Mouse (Mus musculus) lung, embryonic 14.5 days (tissue): ENCODE results near the gene Rnls. TPM values are rescaled to one million over a fixed set of nuclear protein-coding genes. Genes with fewer than 3 reads are reported as not detected.

Experiments used
- ATAC-seq: fragments of 200-750 bp; cut with Nextera tagmentation; 2 replicates; pipeline ENCODE4 v1.8.0; 2017; ENCODE audit warnings: mild to moderate bottlenecking, moderate TSS enrichment, moderate library complexity; ENCODE audit not compliant: insufficient read depth
- DNase-seq: peaks from one replicate; pipeline ENCODE4 v3.0.0-alpha.2; 2015
- H3K27ac ChIP-seq: fragments of 300-500 bp; sonication (generic); 2 replicates; pipeline ENCODE4 v1.5.1; 2014; ENCODE audit warnings: low read depth, mild to moderate bottlenecking, moderate library complexity
- H3K27me3 ChIP-seq: fragments of 300-500 bp; sonication (generic); 2 replicates; pipeline ENCODE4 v1.6.1; 2014; ENCODE audit warnings: low read length, control low read depth; ENCODE audit not compliant: insufficient read depth
- H3K36me3 ChIP-seq: fragments of 300-500 bp; sonication (generic); 2 replicates; pipeline ENCODE4 v1.6.1; 2014; ENCODE audit warnings: control low read depth; ENCODE audit not compliant: insufficient read depth
- H3K4me1 ChIP-seq: fragments of 300-500 bp; sonication (generic); 2 replicates; pipeline ENCODE4 v1.6.1; 2014; ENCODE audit warnings: antibody characterized with exemption, control low read depth; ENCODE audit not compliant: insufficient read depth
- H3K4me2 ChIP-seq: fragments of 300-500 bp; sonication (generic); 2 replicates; pipeline ENCODE4 v1.6.1; 2014; ENCODE audit warnings: mild to moderate bottlenecking
- H3K4me3 ChIP-seq: fragments of 300-500 bp; sonication (generic); 2 replicates; pipeline ENCODE4 v1.5.1; 2014; ENCODE audit warnings: low read depth, low read length
- H3K9ac ChIP-seq: fragments of 300-500 bp; sonication (generic); 2 replicates; pipeline ENCODE4 v1.6.1; 2014
- H3K9me3 ChIP-seq: fragments of 300-500 bp; sonication (generic); 2 replicates; pipeline ENCODE4 v1.6.1; 2016; ENCODE audit warnings: low read depth, low read length, control low read depth
- CTCF ChIP-seq: IDR thresholded peaks from 2 replicates; pipeline ENCODE4 v1.5.1; 2016; ENCODE audit warnings: antibody characterized with exemption, low read depth
- WGBS: fragments of 180-500 bp; shearing (Covaris S2); extraction: QIAGEN DNeasy Blood & Tissue Kit; methylation state at CpG from one replicate; pipeline ENCODE4 v1.1.7; 2014; 5-methylcytosine and 5-hydroxymethylcytosine counted together
- polyA plus RNA-seq: library from polyadenylated mRNA; unstranded; fragments of >200 nt; fragmentation: Nextera tagmentation; extraction: Ambion mirVana; gene quantifications from 2 replicates; pipeline ENCODE4 v1.2.1, GENCODE M21; 2014

Rnls gene
- polyA plus RNA-seq, 1 experiment from 2014 or later = 6.6 TPM

DNA sequence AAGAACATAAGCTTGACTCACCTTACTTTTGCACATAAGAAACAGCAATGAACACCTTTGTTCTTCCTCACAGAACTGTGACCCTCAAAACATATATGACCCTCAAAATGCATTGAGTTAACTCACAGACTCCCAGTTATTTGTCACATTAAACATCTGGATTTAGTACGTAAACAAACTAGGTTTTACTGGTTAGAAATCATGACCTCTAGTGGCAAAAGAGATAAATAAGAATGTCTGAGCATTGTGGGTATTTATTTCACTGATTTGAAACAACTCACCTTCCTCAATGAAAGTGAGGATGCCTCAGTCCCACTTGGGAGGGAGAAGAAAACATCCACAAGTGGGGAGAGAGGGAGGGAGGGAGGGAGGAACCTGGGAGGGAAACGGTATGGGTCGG, 109.1 kb downstream of the Rnls start:
- Histone ChIP-seq H3K9me3 (no peaks in the 10 kb centered on the region), H3K36me3 (no peaks in the 10 kb centered on the region), H3K27ac (no peak overlapping the region), H3K27me3 (no peaks in the 10 kb centered on the region), H3K4me2 (no peak overlapping the region), H3K9ac (no peak overlapping the region), H3K4me1 (no peaks in the 10 kb centered on the region), H3K4me3 (no peak overlapping the region)
- DNase-seq (peak; percentile 28), ATAC-seq (no peak)
- 43% methylated on average over 3 of the region's 3 CpGs for WGBS
- TF ChIP-seq CTCF = 0 out of 2 replicates have a peak, but pooled peaks have one; percentile 5

DNA sequence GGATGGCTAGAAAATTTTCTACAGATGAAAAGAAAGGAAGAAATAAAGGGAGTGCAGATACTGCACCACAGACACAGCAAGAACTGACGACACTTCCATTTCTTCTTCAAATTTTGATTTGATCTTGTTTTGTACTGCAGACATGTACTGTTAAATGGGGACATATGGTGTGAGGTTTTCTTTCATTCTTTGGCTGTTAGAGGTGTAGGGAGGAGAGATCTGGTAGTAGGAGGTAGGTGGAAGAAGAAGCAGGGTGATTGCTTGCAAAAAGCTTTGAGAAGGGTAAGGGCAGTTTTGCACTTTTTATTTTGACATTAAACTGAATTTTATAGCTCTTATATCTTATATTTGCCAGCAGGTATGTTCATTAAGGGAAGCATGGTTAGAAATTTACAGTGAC, 115.7 kb downstream of the Rnls start:
- Histone ChIP-seq H3K36me3 (no peaks in the 10 kb centered on the region), H3K27ac (no peak overlapping the region), H3K4me3 (no peak overlapping the region), H3K27me3 (no peaks in the 10 kb centered on the region), H3K9me3 (no peaks in the 10 kb centered on the region), H3K4me1 (no peaks in the 10 kb centered on the region), H3K9ac (no peak overlapping the region), H3K4me2 (no peak overlapping the region)
- ATAC-seq (no peak), DNase-seq (no peak)
- no peak for TF ChIP-seq CTCF
- 85% methylated on average over 1 of the region's 1 CpGs for WGBS

DNA sequence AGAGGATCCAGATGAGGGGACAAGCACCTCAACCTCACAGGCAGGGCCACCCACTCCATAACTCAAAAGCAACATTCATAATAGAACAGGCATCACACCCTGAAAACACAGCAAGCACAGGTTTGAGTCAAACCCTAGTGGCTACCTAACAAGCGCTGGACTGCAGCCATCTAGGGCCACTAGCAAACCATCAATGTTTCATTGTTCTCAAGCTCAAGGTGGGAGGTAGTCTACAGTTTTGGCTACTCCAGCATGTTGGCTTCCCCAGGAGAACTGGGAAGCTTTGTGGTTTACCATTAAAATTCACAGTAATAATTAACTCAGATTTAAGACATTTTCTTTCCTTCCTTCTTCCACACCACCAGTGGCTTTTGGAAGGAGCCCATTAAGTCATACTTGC, 118.4 kb downstream of the Rnls start:
- Histone ChIP-seq H3K27ac (no peak overlapping the region), H3K27me3 (no peaks in the 10 kb centered on the region), H3K9me3 (no peaks in the 10 kb centered on the region), H3K4me3 (no peak overlapping the region), H3K4me1 (no peaks in the 10 kb centered on the region), H3K4me2 (no peak overlapping the region), H3K9ac (no peak overlapping the region), H3K36me3 (no peaks in the 10 kb centered on the region)
- ATAC-seq (no peak), DNase-seq (no peak)
- WGBS = 89% methylated on average over 1 of the region's 1 CpGs
- TF ChIP-seq CTCF = no peak

DNA sequence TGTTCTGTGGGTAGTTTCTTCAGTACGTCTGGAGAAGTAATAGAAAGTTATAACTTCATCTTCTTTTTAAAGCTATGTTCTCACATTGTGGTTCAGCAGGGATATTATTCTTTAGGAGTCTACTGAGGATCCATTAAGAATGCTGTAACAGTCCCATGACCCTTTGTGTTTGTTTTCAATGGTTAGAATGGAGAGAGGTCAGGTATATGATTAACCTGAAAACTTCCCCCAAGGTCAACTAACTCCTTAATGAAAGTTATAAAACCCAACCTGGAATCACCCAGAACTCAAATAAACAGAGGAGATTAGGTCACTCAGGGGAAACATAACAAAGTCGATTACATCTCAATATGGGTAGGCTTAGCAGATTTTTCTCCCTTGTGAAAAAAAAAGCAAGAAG, 120.5 kb downstream of the Rnls start:
- Histone ChIP-seq H3K27me3 (no peaks in the 10 kb centered on the region), H3K9me3 (no peaks in the 10 kb centered on the region), H3K27ac (no peak overlapping the region), H3K9ac (no peak overlapping the region), H3K4me3 (no peak overlapping the region), H3K4me2 (no peak overlapping the region), H3K4me1 (no peaks in the 10 kb centered on the region), H3K36me3 (no peaks in the 10 kb centered on the region)
- no peak for TF ChIP-seq CTCF
- ATAC-seq (no peak), DNase-seq (no peak)
- WGBS = 29% methylated on average over 2 of the region's 2 CpGs

DNA sequence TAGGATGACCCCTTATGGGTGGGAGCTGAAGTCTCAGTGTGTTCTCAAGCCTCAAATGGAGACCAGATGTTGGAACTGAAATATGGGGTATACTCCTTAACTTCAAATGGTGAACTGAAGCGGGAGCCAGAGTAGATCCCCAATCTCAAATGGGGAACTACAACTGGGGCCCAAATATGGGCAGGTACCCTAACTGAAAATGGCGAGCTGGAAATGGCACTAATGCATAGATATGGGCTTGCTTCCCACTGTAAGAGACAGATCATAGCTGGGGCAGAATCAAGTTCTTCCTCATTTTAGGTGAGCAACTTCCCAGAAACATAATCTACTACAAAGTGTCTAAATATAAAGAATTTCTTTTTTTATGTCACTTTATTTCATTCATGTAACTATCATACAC, 121.9 kb downstream of the Rnls start:
- Histone ChIP-seq H3K9ac (no peak overlapping the region), H3K27me3 (no peaks in the 10 kb centered on the region), H3K4me2 (no peak overlapping the region), H3K4me3 (no peak overlapping the region), H3K4me1 (no peaks in the 10 kb centered on the region), H3K36me3 (no peaks in the 10 kb centered on the region), H3K27ac (no peak overlapping the region), H3K9me3 (no peaks in the 10 kb centered on the region)
- ATAC-seq (no peak), DNase-seq (no peak)
- TF ChIP-seq CTCF = no peak
- 85% methylated on average over 2 of the region's 2 CpGs for WGBS

DNA sequence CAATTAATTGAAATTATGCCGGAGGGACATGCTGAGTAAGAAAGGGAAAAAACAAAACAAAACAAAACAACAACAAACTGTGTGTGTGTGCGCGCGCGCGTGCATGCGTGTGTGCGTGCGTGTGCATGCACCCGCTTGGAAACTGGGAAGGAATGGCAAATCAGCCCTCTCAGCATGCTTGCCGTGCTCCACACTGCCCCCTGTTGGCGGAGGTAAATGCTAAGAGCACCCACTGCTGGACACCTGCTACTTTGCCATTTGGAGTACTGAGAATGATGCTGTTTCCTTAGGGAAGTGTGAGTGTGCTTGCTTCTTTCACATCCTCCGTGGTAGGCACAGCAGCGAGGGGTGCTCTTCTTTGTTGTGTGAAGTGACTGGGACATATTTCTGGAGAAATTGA, 124.1 kb downstream of the Rnls start:
- Histone ChIP-seq H3K9me3 (no peaks in the 10 kb centered on the region), H3K27ac (no peak overlapping the region), H3K9ac (no peak overlapping the region), H3K4me1 (no peaks in the 10 kb centered on the region), H3K4me2 (no peak overlapping the region), H3K36me3 (no peaks in the 10 kb centered on the region), H3K27me3 (no peaks in the 10 kb centered on the region), H3K4me3 (no peak overlapping the region)
- peak; percentile 55 for TF ChIP-seq CTCF
- DNase-seq = peak; percentile 19
- WGBS = 78% methylated on average over 14 of the region's 14 CpGs
- ATAC-seq = no peak

DNA sequence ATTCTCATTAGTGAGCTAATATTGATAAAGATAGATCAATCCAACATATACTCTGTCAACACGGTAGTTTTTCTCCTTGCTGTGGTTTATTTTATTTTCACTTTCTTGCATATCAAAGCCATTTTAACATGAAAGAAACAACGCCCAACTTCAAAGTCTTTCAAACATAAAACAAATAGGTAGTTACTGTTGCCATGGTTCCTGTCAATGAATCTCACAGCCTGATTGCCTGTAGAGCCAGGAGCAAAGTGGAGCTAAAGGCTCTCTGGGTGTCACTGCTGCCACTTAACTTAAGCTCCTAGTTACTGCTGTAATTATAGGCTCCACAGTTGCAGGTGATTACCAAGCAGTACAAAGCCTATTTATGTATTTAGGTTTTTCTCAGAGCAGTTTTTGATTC, 126.8 kb downstream of the Rnls start:
- Histone ChIP-seq H3K9me3 (no peaks in the 10 kb centered on the region), H3K4me3 (no peak overlapping the region), H3K27me3 (no peaks in the 10 kb centered on the region), H3K4me1 (no peaks in the 10 kb centered on the region), H3K4me2 (no peak overlapping the region), H3K27ac (no peak overlapping the region), H3K9ac (no peak overlapping the region), H3K36me3 (no peaks in the 10 kb centered on the region)
- ATAC-seq (no peak), DNase-seq (no peak)
- 21% methylated on average over 2 of the region's 2 CpGs for WGBS
- no peak for TF ChIP-seq CTCF
